Mouse (Mus musculus) embryo, embryonic 10 days (tissue): ENCODE measurements at regions not wholly inside any gene's neighbourhood (a gene's known extent, or its start where the extent isn't known, plus 50 kb on each side); places are given as distances from the start of the nearest gene placed in this dataset.

Source experiments
- DNase-seq: peaks from one replicate; pipeline ENCODE4 v3.0.0-alpha.2; 2015; ENCODE audit warnings: low spot score

GRCm38 (mm10) chr1:88575917-88576669 is 66.2 kb upstream of the Glrp1 start:
- no peak for DNase-seq

GRCm38 (mm10) chr1:88575291-88575690 is 65.4 kb upstream of the Glrp1 start:
- DNase-seq, result no peak

- DNase-seq, result no peak
Observed at GRCm38 (mm10) chr1:88572161-88572560, 62.3 kb upstream of the Glrp1 start.

GRCm38 (mm10) chr1:88568447-88569053 is 58.7 kb upstream of the Glrp1 start:
- no peak for DNase-seq

- no peak for DNase-seq
Observed at GRCm38 (mm10) chr1:88567198-88567597, 57.3 kb upstream of the Glrp1 start.

GRCm38 (mm10) chr1:88566426-88566825 is 56.6 kb upstream of the Glrp1 start:
- DNase-seq, result no peak

- DNase-seq, result no peak
Observed at GRCm38 (mm10) chr1:88564825-88565224, 55.0 kb upstream of the Glrp1 start.

- peak; percentile 93 for DNase-seq
Observed at GRCm38 (mm10) chr1:88562361-88562760, 52.5 kb upstream of the Glrp1 start.

GRCm38 (mm10) chr1:88560771-88561170 is 50.9 kb upstream of the Glrp1 start:
- DNase-seq, result no peak
